Mouse (Mus musculus) ES-E14 (cell line): ENCODE data around the gene Rps6ka5. TPM values are rescaled to one million over a fixed set of nuclear protein-coding genes. Genes with fewer than 3 reads are reported as not detected.

Experiments used
- DNase-seq: peaks from one replicate; pipeline ENCODE4 v3.0.0-alpha.2; 2013; ENCODE audit warnings: low read depth, low spot score
- H3K27ac ChIP-seq: 2 replicates; pipeline ENCODE4 v1.5.1; 2012; ENCODE audit warnings: low read depth, mild to moderate bottlenecking, low read length, moderate library complexity, mixed read lengths; ENCODE audit not compliant: poor library complexity, insufficient read depth, severe bottlenecking
- H3K36me3 ChIP-seq: 2 replicates; pipeline ENCODE4 v1.6.1; 2012; ENCODE audit warnings: mild to moderate bottlenecking, low read length, moderate library complexity, mixed read lengths; ENCODE audit not compliant: control insufficient read depth, poor library complexity, insufficient read depth, severe bottlenecking
- H3K4me1 ChIP-seq, 2 experiments: fragments of 150-350 bp in 1 of 2; sonication (generic) in 1 of 2; 2 replicates each; pipeline ENCODE4 v1.6.1; 2012; ENCODE audit warnings: low read length in 2 of 2, mild to moderate bottlenecking in 1 of 2, mixed read lengths in 1 of 2; ENCODE audit not compliant: control insufficient read depth in 2 of 2, insufficient read depth in 2 of 2, poor library complexity in 1 of 2
- H3K4me3 ChIP-seq, 2 experiments: fragments of 150-350 bp in 1 of 2; sonication (generic) in 1 of 2; 2 replicates each; pipeline ENCODE4 v1.5.1; 2012; ENCODE audit warnings: low read length in 2 of 2, low read depth in 1 of 2, mild to moderate bottlenecking in 1 of 2, mixed read lengths in 1 of 2; ENCODE audit not compliant: insufficient read depth in 1 of 2, poor library complexity in 1 of 2, severe bottlenecking in 1 of 2
- H3K9ac ChIP-seq: 2 replicates; pipeline ENCODE4 v1.6.1; 2012; ENCODE audit warnings: low read depth, mild to moderate bottlenecking, low read length, mixed read lengths; ENCODE audit not compliant: poor library complexity, insufficient read depth, severe bottlenecking
- H3K9me3 ChIP-seq: fragments of 150-350 bp; sonication (generic); 2 replicates; pipeline ENCODE4 v1.6.1; 2012; ENCODE audit warnings: low read depth, mild to moderate bottlenecking, low read length; ENCODE audit not compliant: control insufficient read depth, insufficient read depth
- CHD2 ChIP-seq: IDR thresholded peaks from 2 replicates; pipeline ENCODE4 v1.6.1; 2014; ENCODE audit warnings: mild to moderate bottlenecking, low read depth, low read length, inconsistent platforms
- HCFC1 ChIP-seq: IDR thresholded peaks from 2 replicates; pipeline ENCODE4 v1.6.1; 2012; ENCODE audit warnings: low read length, inconsistent platforms, borderline replicate concordance; ENCODE audit not compliant: insufficient read depth
- MAFK ChIP-seq: IDR thresholded peaks from 2 replicates; pipeline ENCODE4 v1.6.1; 2014; ENCODE audit warnings: mild to moderate bottlenecking, low read depth, low read length, inconsistent platforms; ENCODE audit not compliant: insufficient read depth
- ZC3H11A ChIP-seq: IDR thresholded peaks from 2 replicates; pipeline ENCODE4 v1.6.1; 2012; ENCODE audit warnings: low read depth, mild to moderate bottlenecking, inconsistent platforms, low read length, borderline replicate concordance
- ZNF384 ChIP-seq: IDR thresholded peaks from 2 replicates; pipeline ENCODE4 v1.6.1; 2012; ENCODE audit warnings: low read depth, low read length, inconsistent platforms
- in situ Hi-C, 2 experiments: fragments of 600-800 bp; cut with MboI; formaldehyde crosslinking; loops; one replicate each; pipeline ENCODE4 v1.15.1; 2025; ENCODE audit warnings: low sequenced_read_pairs in 2 of 2, inconsistent platforms in 1 of 2; ENCODE audit not compliant: unreplicated experiment in 2 of 2
- total RNA-seq: library from RNA; depleted of rRNA; stranded (reverse); fragments of 300-350 nt; gene quantifications from 2 replicates; pipeline ENCODE4 v1.2.3, GENCODE M21; 2012

The Rps6ka5 gene
- total RNA-seq, 1 experiment = 5.5 TPM

DNA sequence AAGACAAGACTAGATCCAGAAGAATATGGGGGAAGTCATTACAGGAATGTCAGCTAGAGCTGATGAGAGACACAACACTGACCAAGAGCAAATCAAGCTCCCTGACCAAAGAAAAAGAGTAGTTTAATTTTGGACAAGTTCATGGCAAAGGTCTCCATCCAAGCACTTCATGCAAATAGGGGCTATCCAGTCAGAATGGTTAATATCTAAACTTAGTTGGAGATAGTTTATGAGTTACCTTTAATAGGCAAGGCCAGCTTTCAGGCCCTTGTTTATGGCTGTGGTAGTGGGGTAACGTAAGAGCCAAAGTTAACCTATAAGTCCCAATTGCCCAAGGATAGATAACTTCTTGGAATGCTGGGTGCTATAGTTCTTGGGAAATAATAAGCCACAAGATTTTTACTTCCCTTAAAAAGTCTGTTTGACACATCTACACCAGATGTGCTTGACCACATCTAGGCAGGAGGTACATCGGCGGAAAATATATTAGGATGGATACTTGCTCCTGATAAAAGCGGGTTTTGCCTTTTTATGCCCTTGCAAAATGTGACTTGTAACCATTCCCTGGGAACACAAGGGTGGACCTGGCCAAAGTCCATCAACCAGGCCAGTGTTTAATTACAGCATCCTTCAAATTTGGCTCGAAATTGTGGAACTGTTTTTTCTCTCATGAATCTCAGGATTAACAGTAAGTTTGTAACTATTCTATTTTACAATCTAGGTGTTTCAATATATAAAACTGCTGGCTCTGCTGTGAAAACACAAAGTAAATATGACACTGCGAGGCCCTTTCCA lies 97.5 kb downstream of the Rps6ka5 start:
- in situ Hi-C loops = no loop called here
- Histone ChIP-seq H3K4me1 (no peaks in the 10 kb centered on the region), H3K36me3 (no peaks in the 10 kb centered on the region), H3K9ac (no peak overlapping the region), H3K9me3 (no peaks in the 10 kb centered on the region), H3K4me3 (no peak overlapping the region), H3K27ac (no peak overlapping the region)
- TF ChIP-seq ZC3H11A (no peak), ZNF384 (no peak), HCFC1 (no peak), CHD2 (no peak), MAFK (no peak)
- DNase-seq = no peak

DNA sequence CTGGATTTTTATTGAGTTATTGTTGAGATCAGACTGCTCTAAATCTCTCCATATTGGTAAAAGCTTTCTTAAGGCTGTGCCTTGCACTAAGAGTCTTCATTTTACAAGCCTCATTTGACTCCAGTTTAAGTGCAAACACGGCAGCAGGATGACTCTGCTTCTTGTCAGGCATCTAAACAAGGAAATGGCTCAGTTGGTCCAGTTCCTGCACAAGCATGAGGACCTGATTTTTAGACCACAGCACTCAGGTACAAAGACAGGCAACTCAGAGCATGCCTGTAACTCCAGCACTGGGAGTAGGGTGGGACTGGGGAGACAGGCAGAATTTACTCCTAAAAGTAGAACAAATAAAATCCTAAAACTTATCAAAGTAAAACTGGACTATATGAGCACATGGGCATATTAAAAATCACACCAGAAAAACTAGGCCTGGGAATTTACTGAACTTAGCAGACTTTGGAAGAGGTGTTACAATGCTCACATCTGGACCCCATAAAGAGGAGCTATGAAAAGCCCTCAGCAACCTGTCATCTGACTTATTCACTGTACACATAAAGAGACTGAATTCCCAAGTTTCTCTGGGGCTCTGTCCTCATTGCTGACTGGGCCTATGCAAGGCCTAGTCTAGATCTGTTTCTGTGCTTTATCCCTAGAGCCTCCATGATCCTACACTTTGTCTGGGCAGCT lies 99.6 kb downstream of the Rps6ka5 start:
- in situ Hi-C loops = no loop called here
- TF ChIP-seq ZC3H11A (no peak), MAFK (no peak), CHD2 (no peak)
- DNase-seq = no peak

DNA sequence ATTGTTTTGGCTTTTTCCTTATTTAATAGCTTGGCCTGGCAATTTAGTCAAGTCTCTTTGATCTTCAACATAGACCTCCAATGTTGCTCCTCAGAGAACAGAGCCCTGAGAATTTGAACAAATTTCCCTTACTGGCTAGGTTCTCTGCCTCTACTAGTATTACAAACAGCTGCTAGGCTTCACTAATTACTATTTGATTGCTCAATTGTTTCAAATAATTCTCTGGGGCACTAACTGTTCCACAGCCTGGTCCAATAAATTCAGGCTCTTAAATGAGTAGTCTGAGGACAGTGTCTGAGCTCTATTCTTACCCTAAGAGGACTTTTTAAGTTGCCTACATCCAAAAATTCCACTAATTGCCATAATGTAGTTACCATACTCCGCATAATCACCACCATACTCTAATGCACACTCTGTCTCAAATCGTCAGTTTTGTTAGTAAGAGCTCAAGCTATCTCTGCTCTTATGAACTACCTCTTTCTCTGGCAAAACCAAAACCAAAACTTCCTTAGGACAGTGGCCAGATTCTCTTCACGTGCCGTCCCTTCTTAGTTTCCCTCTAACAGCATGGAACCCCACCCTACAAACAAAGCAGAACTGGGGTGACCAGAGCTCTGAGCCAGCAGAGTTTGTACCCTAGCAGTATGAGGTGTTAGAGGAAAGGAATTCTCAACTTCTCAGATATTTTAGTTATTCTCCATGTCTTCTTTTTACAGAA lies 100.4 kb downstream of the Rps6ka5 start:
- Histone ChIP-seq H3K36me3 (no peaks in the 10 kb centered on the region), H3K9me3 (no peaks in the 10 kb centered on the region), H3K4me3 (no peak overlapping the region), H3K27ac (no peak overlapping the region), H3K4me1 (no peaks in the 10 kb centered on the region), H3K9ac (no peak overlapping the region)
- TF ChIP-seq ZNF384 (no peak), HCFC1 (no peak), ZC3H11A (no peak)
- in situ Hi-C loops = no loop called here
- no peak for DNase-seq

More for the DNA sequence above, 99.6 kb downstream of the Rps6ka5 start:
- no peak overlapping the region for H3K9ac ChIP-seq
- H3K4me3 ChIP-seq = no peak overlapping the region
- no peaks in the 10 kb centered on the region for H3K9me3 ChIP-seq
- H3K4me1 ChIP-seq = no peaks in the 10 kb centered on the region
- H3K36me3 ChIP-seq = no peaks in the 10 kb centered on the region
- no peak overlapping the region for H3K27ac ChIP-seq

DNA sequence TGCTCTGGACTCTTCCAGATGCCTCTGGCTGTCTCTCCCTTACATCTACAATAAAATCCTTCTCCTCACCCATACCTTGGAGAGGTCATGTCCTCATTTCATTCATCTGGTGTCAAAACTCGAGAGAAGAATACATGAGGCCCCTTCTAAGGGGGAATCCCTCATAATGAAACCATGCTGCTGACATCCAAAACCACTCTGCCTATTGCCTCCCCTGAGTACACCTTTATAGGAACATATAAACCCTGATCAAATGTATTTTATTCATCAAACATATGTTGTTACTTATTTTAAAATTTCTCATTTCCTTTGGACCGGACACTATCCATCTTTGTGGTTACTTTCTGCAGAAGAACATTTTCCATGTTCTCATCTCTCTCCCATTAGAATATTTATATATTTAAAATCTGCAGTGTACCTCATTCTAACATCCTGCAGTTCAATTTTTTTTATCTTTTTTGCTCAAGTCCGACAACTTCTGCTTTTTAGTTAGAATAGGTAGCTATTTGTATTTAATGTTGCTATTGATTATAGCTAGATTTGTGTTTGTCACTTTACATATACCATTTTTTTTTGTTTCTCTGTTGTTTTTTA lies 101.8 kb downstream of the Rps6ka5 start:
- no peaks in the 10 kb centered on the region for H3K9me3 ChIP-seq
- H3K9ac ChIP-seq = no peak overlapping the region
- in situ Hi-C loops = loop anchor here in 1 of 2 experiments (25.0 kb wide), 1 partner anchor 212 kb away; no protein-coding TSS in a partner anchor
- no peaks in the 10 kb centered on the region for H3K36me3 ChIP-seq
- H3K27ac ChIP-seq = no peak overlapping the region
- no peak for TF ChIP-seq CHD2
- no peak for TF ChIP-seq MAFK
- no peak for TF ChIP-seq ZC3H11A
- no peak for TF ChIP-seq HCFC1
- TF ChIP-seq ZNF384 = no peak
- H3K4me3 ChIP-seq = no peak overlapping the region
- no peaks in the 10 kb centered on the region for H3K4me1 ChIP-seq
- DNase-seq = no peak
